Mouse (Mus musculus) liver, postnatal 0 days (tissue): Measurements from ENCODE around the gene Slc47a1.

Experiments
- CTCF ChIP-seq: sonication (generic); IDR thresholded peaks from 2 replicates; pipeline ENCODE4 v1.5.1; 2016; ENCODE audit warnings: antibody characterized with exemption, low read depth
- EP300 ChIP-seq: IDR thresholded peaks from 2 replicates; pipeline ENCODE4 v1.6.1; 2016; ENCODE audit warnings: antibody characterized with exemption, low read depth, mild to moderate bottlenecking

- TF ChIP-seq CTCF (no peak), EP300 (no peak)
These were observed 7.6 kb upstream of the Slc47a1 start for GRCm38 (mm10) chr11:61385725-61386124.
